Mouse (Mus musculus): ENCODE results near the gene Rps25.

DNA sequence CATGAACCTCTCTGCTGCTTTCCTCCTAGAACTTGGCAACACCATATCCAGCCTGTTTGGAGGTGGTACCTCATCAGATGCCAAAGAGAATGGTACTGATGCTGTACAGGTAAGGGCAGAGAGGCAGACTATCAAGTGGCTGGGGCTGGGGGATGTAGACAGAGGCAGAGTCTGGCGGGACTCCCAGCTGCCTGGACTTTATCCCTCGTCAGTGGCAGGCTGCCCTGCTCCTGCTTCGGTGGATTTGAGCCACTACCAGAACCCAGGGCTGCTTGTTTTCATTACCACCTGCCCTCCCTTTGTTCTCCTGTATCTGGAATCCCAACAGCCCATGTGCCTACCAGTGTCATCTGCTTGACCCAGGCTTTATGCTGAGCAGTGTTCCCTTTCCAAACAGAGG is 19.7 kb upstream of the Rps25 start:
- no peak for TF ChIP-seq TCF3 (IDR thresholded peaks at IDR 0.05; ENCODE audit: insufficient read length, low read depth)
- TF ChIP-seq TCF12 (IDR thresholded peaks at IDR 0.05; ENCODE audit: insufficient read depth, poor library complexity, severe bottlenecking) = no peak
- no peak for TF ChIP-seq USF1 (IDR thresholded peaks at IDR 0.05; ENCODE audit: low read depth)
- TF ChIP-seq POLR2A (IDR thresholded peaks at IDR 0.05; ENCODE audit: insufficient read length, low read depth) = no peak
- no peak for TF ChIP-seq MAX (IDR thresholded peaks at IDR 0.05; ENCODE audit: low read depth)
